Mouse (Mus musculus) heart, adult 2 months (tissue): Measurements from ENCODE around the gene Parp14.

Experiments
- CTCF ChIP-seq: fragments of 200-600 bp; IDR thresholded peaks from 2 replicates; pipeline ENCODE4 v1.8.1; 2022; ENCODE audit warnings: antibody characterized with exemption, mild to moderate bottlenecking, moderate library complexity
- POLR2A ChIP-seq: fragments of 200-500 bp; IDR thresholded peaks from 2 replicates; pipeline ENCODE4 v1.6.1; 2011; ENCODE audit warnings: mild to moderate bottlenecking, low read depth, low read length, control low read depth; ENCODE audit not compliant: insufficient read depth

DNA sequence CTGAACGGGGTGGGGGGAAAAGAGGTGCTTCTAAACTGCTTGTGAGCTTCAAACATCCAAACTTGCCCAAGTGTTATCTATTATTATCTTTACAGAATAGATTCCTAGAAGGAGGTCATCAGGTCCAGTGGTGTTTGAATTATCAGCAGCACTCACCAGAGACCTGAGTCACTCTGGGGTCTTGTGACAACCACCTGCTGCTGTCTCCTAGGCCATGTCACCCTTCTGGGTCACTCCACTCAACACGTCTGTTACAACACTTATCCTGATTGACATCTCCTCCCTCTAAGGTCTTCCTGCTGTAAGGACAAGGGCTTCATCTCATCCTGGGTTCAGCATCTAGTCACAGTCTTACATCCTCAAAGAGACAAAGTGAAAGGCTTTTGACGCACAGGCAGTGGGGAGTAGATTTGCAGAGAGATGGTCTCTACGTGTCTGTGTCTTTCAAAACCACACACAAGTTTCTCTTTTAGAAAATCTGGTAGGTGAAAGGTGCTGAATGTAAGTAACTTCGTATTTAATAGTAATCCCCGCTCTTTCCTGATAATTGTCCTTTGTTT is 79.3 kb downstream of the Parp14 start:
- TF ChIP-seq CTCF: no peak
- TF ChIP-seq POLR2A: no peak
